Mouse (Mus musculus): ENCODE data around the gene Gm10638.

GRCm38 (mm10) chr8:86721490-86721889, 24.0 kb upstream of the Gm10638 start:
- TF ChIP-seq EP300 (IDR thresholded peaks at IDR 0.05) (no peak), CTCF (IDR thresholded peaks at IDR 0.05) (no peak)
